Mouse (Mus musculus): ENCODE data around the gene Pex11g.

- TF ChIP-seq CTCF (IDR thresholded peaks at IDR 0.05; ENCODE audit: low read depth, low read length) (no peak), POLR2A (IDR thresholded peaks at IDR 0.05; ENCODE audit: insufficient read depth, low read length) (no peak), EP300 (IDR thresholded peaks at IDR 0.05; ENCODE audit: insufficient read depth, low read depth, low read length) (no peak)
These were observed 14.8 kb upstream of the Pex11g start for GRCm38 (mm10) chr8:3482240-3482740.
